Comparison of ENCODE assay signal across 10 mouse cellular contexts in the genomic region with DNA sequence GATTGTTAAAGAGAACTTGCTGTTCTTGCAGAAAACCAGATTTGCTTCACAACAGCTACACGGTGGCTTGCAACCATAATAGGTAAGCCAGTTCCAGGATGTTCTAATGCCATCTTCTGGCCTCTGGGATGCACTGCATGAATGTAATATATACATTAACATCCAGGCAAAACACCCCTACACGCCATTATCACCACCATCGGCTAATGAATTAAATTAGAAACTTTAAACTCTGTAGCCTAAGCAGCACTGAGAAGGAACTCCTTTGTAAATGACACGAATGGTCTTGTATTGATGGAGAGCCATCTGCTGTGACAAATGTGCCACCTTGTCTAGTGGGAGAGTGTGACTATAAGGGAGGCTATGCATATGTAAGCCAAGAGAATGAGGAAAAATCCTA. TPM values are rescaled to one million over a fixed set of nuclear protein-coding genes. Genes with fewer than 3 reads are reported as not detected.
DNase-seq lines count a peak whose midpoint lies in the region; ATAC-seq and TF ChIP-seq lines count a peak whose summit lies in the region.
"Had no signal": no experiment of that assay in that cellular context is flagged by ENCODE, and none has a peak within 500 bp of the region (broad histone marks: within the 10 kb centered on the region; RNA-seq: fewer than 3 reads in every experiment).

No protein-coding gene starts in this region.

- no peaks in the 10 kb centered on the region for H3K36me3 ChIP-seq in heart, adult 2 months (ENCODE audit: control insufficient read depth, insufficient read depth, low read length)
- H3K36me3 ChIP-seq in midbrain, postnatal 0 days (ENCODE audit: insufficient read depth, low read length): no peaks in the 10 kb centered on the region
- no peaks in the 10 kb centered on the region for H3K36me3 ChIP-seq in midbrain, embryonic 16.5 days (ENCODE audit: control insufficient read depth, insufficient read depth, low read length)
- no peaks in the 10 kb centered on the region for H3K36me3 ChIP-seq in thymus, adult 2 months (ENCODE audit: control insufficient read depth, insufficient read depth, low read length)
- H3K36me3 ChIP-seq: limb, embryonic 12.5 days had no signal

- WGBS in heart, adult 2 months: 41% methylated on average over 4 of the region's 4 CpGs
- 56% methylated on average over 4 of the region's 4 CpGs for WGBS in midbrain, postnatal 0 days
- WGBS in midbrain, embryonic 16.5 days: 55% methylated on average over 4 of the region's 4 CpGs
- WGBS in thymus, adult 2 months: 59% methylated on average over 4 of the region's 4 CpGs

- no peak for TF ChIP-seq EP300 in heart, adult 2 months (IDR thresholded peaks at IDR 0.05; ENCODE audit: insufficient read depth, low read depth, low read length)

- no peak overlapping the region for H3K27ac ChIP-seq in heart, adult 2 months
- H3K27ac ChIP-seq in midbrain, postnatal 0 days (ENCODE audit: low read depth, low read length): no peak overlapping the region
- no peak overlapping the region for H3K27ac ChIP-seq in midbrain, embryonic 16.5 days (ENCODE audit: low read length)
- H3K27ac ChIP-seq in cortical plate, adult 2 months (ENCODE audit: insufficient read depth, low read length): no peak overlapping the region
- H3K27ac ChIP-seq in thymus, adult 2 months (ENCODE audit: control insufficient read depth, insufficient read depth, low read length): no peak overlapping the region
- H3K27ac ChIP-seq: limb, embryonic 12.5 days had no signal

- H3K4me3 ChIP-seq in heart, adult 2 months: no peak overlapping the region
- no peak overlapping the region for H3K4me3 ChIP-seq in midbrain, postnatal 0 days (ENCODE audit: low read depth, low read length)
- H3K4me3 ChIP-seq in midbrain, embryonic 16.5 days (ENCODE audit: low read depth, low read length): no peak overlapping the region
- no peak overlapping the region for H3K4me3 ChIP-seq in cortical plate, adult 2 months (ENCODE audit: insufficient read depth, low read length)
- H3K4me3 ChIP-seq in thymus, adult 2 months (ENCODE audit: control insufficient read depth, insufficient read depth, low read length): no peak overlapping the region
- H3K4me3 ChIP-seq: limb, embryonic 12.5 days had no signal

- H3K4me1 ChIP-seq in heart, adult 2 months (ENCODE audit: control insufficient read depth, insufficient read depth, low read length): no peaks in the 10 kb centered on the region
- no peaks in the 10 kb centered on the region for H3K4me1 ChIP-seq in midbrain, postnatal 0 days (ENCODE audit: insufficient read depth, low read length)
- no peaks in the 10 kb centered on the region for H3K4me1 ChIP-seq in midbrain, embryonic 16.5 days (ENCODE audit: control insufficient read depth, insufficient read depth, low read length)
- H3K4me1 ChIP-seq in cortical plate, adult 2 months (ENCODE audit: control insufficient read depth, insufficient read depth, low read length): no peaks in the 10 kb centered on the region; the same call in 1 of the 2 replicates
- no peaks in the 10 kb centered on the region for H3K4me1 ChIP-seq in thymus, adult 2 months (replicated peaks; ENCODE audit: control insufficient read depth, insufficient read depth, low read length)

- peak; percentile 48 for TF ChIP-seq CTCF in heart, adult 2 months (IDR thresholded peaks at IDR 0.05)
- TF ChIP-seq CTCF in midbrain, postnatal 0 days (IDR thresholded peaks at IDR 0.05): peak; percentile 72
- TF ChIP-seq CTCF in cortical plate, adult 2 months (IDR thresholded peaks at IDR 0.05; ENCODE audit: extremely low read depth, insufficient read depth, low read length): peak; percentile 48; the same call in 1 of the 2 replicates
- TF ChIP-seq CTCF in thymus, adult 2 months (IDR thresholded peaks at IDR 0.05; ENCODE audit: borderline replicate concordance, control insufficient read depth, extremely low read depth, insufficient read depth, low read length, poor library complexity): no peak

- H3K9ac ChIP-seq in heart, adult 2 months (ENCODE audit: low read depth, low read length): no peak overlapping the region
- H3K9ac ChIP-seq in midbrain, postnatal 0 days (replicated peaks; ENCODE audit: low read length, poor library complexity, severe bottlenecking): no peak overlapping the region
- no peak overlapping the region for H3K9ac ChIP-seq in midbrain, embryonic 16.5 days (ENCODE audit: low read depth, low read length)
- H3K9ac ChIP-seq: limb, embryonic 12.5 days had no signal

- H3K79me2 ChIP-seq in heart, adult 2 months (replicated peaks; ENCODE audit: control insufficient read depth, insufficient read depth, low read length): no peaks in the 10 kb centered on the region

- H3K27me3 ChIP-seq in heart, adult 2 months (ENCODE audit: control insufficient read depth, insufficient read depth, low read length): no peaks in the 10 kb centered on the region
- no peaks in the 10 kb centered on the region for H3K27me3 ChIP-seq in midbrain, postnatal 0 days (ENCODE audit: insufficient read depth, low read length)
- H3K27me3 ChIP-seq in midbrain, embryonic 16.5 days (ENCODE audit: control insufficient read depth, insufficient read depth, low read depth, low read length): no peaks in the 10 kb centered on the region
- H3K27me3 ChIP-seq in thymus, adult 2 months (ENCODE audit: control insufficient read depth, insufficient read depth, low read length): no peaks in the 10 kb centered on the region
- H3K27me3 ChIP-seq: limb, embryonic 12.5 days had no signal

- no peak for ATAC-seq in midbrain, postnatal 0 days (ENCODE audit: low FRiP score)
- ATAC-seq in midbrain, embryonic 16.5 days: no peak
- ATAC-seq: inflammation-experienced regulatory T-cells, adult 6 months had no signal

- H3K4me2 ChIP-seq in midbrain, postnatal 0 days (ENCODE audit: low read depth, low read length, poor library complexity, severe bottlenecking): no peak overlapping the region
- no peak overlapping the region for H3K4me2 ChIP-seq in midbrain, embryonic 16.5 days (ENCODE audit: low read length)
- H3K4me2 ChIP-seq: limb, embryonic 12.5 days had no signal

- TF ChIP-seq POLR2A in heart, adult 2 months (IDR thresholded peaks at IDR 0.05; ENCODE audit: insufficient read depth, low read depth, low read length): no peak
- no peak for TF ChIP-seq POLR2A in cortical plate, adult 2 months (IDR thresholded peaks at IDR 0.05; ENCODE audit: extremely low read depth, insufficient read depth, low read length)
- no peak for TF ChIP-seq POLR2A in thymus, adult 2 months (IDR thresholded peaks at IDR 0.05; ENCODE audit: control insufficient read depth, extremely low read depth, insufficient read depth, low read length, poor library complexity)

- no peak for DNase-seq in heart, adult 2 months
- no peak for DNase-seq in heart, postnatal 4 days
- DNase-seq in midbrain, postnatal 0 days (ENCODE audit: low spot score): peak; percentile 65
- DNase-seq in thymus, adult 2 months: no peak
- DNase-seq in thymus, postnatal 36 days: no peak
- DNase-seq: cerebellum, adult 11 months had no signal

- H3K9me3 ChIP-seq in midbrain, postnatal 0 days (ENCODE audit: low read length): no peaks in the 10 kb centered on the region
- no peaks in the 10 kb centered on the region for H3K9me3 ChIP-seq in midbrain, embryonic 16.5 days (replicated peaks; ENCODE audit: control insufficient read depth, low read length, poor library complexity, severe bottlenecking)
- H3K9me3 ChIP-seq: limb, embryonic 12.5 days had no signal

- intact Hi-C loops in heart, adult 2 months (cut with DNase I): no loop called here

RNA-seq across cellular contexts. Expression of a gene that starts 11.5 kb away (rescaled TPM):
- total RNA-seq in heart, adult 2 months (2021): 1 to 10 TPM; 2.8 to 2.9 TPM
- polyA plus RNA-seq in heart, adult 2 months (2012; rRNA removed): 1.1 and 1.3 TPM in 2 replicates
- total RNA-seq in heart, postnatal 4 days (2021): 1 to 10 TPM in 1 of 2 experiments, under 1 TPM in 1; 0.95 to 1.0 TPM
- 0.38 and 1.0 TPM in 2 replicates for total RNA-seq in midbrain, postnatal 0 days (2014; rRNA removed)
- 0.15 and 0.20 TPM in 2 replicates for polyA plus RNA-seq in midbrain, postnatal 0 days (2015; fragmentation: Nextera tagmentation; extraction: Ambion mirVana)
- 0.14 and 0.16 TPM in 2 replicates for polyA plus RNA-seq in midbrain, embryonic 16.5 days (2015; fragmentation: Nextera tagmentation; extraction: Ambion mirVana)
- polyA plus RNA-seq in cortical plate, adult 2 months (2012; rRNA removed): 0.40 TPM in 2 replicates
- polyA plus RNA-seq in thymus, adult 2 months (2012; rRNA removed): 6.9 and 7.0 TPM in 2 replicates
